Mouse (Mus musculus): ENCODE measurements around the gene Igsf23.

DNA sequence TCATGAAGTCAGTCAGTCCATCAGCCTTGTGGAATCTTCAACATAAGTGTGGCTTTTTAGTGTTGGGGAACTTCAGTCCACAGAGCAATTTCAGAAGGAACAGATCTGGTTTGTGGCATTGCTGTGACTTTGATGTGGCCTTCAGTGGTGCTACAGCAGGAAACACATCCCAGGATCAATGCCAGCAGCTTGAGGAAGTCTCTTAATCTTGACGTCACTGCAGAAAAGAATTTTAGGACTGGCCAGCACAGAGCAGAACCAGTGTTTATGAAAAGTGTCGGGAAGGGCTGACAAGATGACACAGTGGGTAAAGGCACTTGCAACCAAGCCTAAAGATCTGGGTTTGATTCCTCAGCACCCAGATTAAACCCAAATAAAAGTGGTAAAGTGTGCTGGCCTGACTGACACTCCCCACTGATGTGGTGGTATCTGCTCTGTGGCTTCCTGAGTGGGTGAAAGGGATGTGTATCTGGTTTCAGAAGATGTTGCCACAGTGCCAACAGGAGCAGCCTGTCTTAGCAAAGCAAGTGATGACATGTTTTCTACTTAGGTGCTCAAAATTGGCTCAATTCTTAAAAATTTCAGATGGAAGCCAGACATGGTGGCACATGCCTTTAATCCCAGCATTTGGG lies 23.6 kb downstream of the Igsf23 start:
- TF ChIP-seq CTCF (IDR thresholded peaks at IDR 0.05; ENCODE audit: low read depth) = no peak
- TF ChIP-seq EP300 (IDR thresholded peaks at IDR 0.05; ENCODE audit: low read depth) = no peak

All from liver, embryonic 14.5 days (tissue).